Mouse (Mus musculus): ENCODE data around the gene 1700057G04Rik. TPM values are rescaled to one million over a fixed set of nuclear protein-coding genes. Genes with fewer than 3 reads are reported as not detected.

The 1700057G04Rik gene
- total and polyA plus RNA-seq, 2 experiments = not detected

GRCm38 (mm10) chr9:92292169-92292568 is 17.0 kb upstream of the 1700057G04Rik start:
- Histone ChIP-seq H3K36me3 (ENCODE audit: control insufficient read depth, insufficient read depth, low read length) (peaks cover 23% of the 10 kb centered on the region), H3K27me3 (ENCODE audit: control insufficient read depth, insufficient read depth, low read length) (no peaks in the 10 kb centered on the region), H3K79me2 (ENCODE audit: control insufficient read depth, insufficient read depth, low read length) (no peaks in the 10 kb centered on the region), H3K9ac (ENCODE audit: low read depth, low read length) (no peak overlapping the region), H3K4me1 (ENCODE audit: control insufficient read depth, insufficient read depth, low read length) (no peaks in the 10 kb centered on the region), H3K27ac (replicated peaks; ENCODE audit: insufficient read depth, low read depth, low read length) (no peak overlapping the region), H3K4me3 (ENCODE audit: insufficient read depth, low read depth, low read length) (no peak overlapping the region)
- DNase-seq (ENCODE audit: extremely low read depth, low read depth, low spot score) = no peak
- TF ChIP-seq CTCF (IDR thresholded peaks at IDR 0.05; ENCODE audit: low read depth, low read length) = no peak
- no peak for TF ChIP-seq POLR2A (IDR thresholded peaks at IDR 0.05; ENCODE audit: extremely low read depth, insufficient read depth, low read length)
- 85% methylated on average over 2 of the region's 2 CpGs for WGBS

DNA sequence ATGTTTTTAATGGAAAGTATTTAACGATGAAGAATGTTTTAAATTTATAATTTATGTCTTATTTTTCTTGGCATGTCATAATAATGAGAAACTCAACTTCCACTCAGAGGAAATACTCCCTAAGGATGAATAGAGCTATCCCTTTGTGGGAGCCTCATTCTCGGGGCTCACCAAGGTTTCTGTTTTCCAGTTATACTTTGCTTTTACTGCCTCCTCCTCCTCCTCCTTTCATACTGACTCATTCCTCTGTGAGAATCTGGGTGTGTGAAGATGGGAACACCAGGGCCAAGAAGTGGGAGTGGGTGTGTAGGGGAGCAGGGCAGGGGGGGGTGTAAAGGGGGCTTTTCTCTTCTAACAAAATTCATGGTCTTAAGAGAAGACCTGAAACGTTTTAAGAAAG is 16.3 kb upstream of the 1700057G04Rik start:
- no peaks in the 10 kb centered on the region for H3K4me1 ChIP-seq (ENCODE audit: control insufficient read depth, insufficient read depth, low read length)
- H3K27me3 ChIP-seq (ENCODE audit: control insufficient read depth, insufficient read depth, low read length) = no peaks in the 10 kb centered on the region
- H3K9ac ChIP-seq (ENCODE audit: low read depth, low read length) = no peak overlapping the region
- WGBS = 85% methylated on average over 3 of the region's 3 CpGs
- no peak for DNase-seq (ENCODE audit: extremely low read depth, low read depth, low spot score)
- peaks cover 19% of the 10 kb centered on the region for H3K36me3 ChIP-seq (ENCODE audit: control insufficient read depth, insufficient read depth, low read length)
- no peak overlapping the region for H3K27ac ChIP-seq (replicated peaks; ENCODE audit: insufficient read depth, low read depth, low read length)
- H3K4me3 ChIP-seq (ENCODE audit: insufficient read depth, low read depth, low read length) = no peak overlapping the region
- no peak for TF ChIP-seq POLR2A (IDR thresholded peaks at IDR 0.05; ENCODE audit: extremely low read depth, insufficient read depth, low read length)
- no peak for TF ChIP-seq CTCF (IDR thresholded peaks at IDR 0.05; ENCODE audit: low read depth, low read length)
- no peaks in the 10 kb centered on the region for H3K79me2 ChIP-seq (ENCODE audit: control insufficient read depth, insufficient read depth, low read length)

- Histone ChIP-seq H3K79me2 (ENCODE audit: control insufficient read depth, insufficient read depth, low read length) (no peaks in the 10 kb centered on the region), H3K4me3 (ENCODE audit: insufficient read depth, low read depth, low read length) (no peak overlapping the region), H3K4me1 (ENCODE audit: control insufficient read depth, insufficient read depth, low read length) (no peaks in the 10 kb centered on the region), H3K9ac (ENCODE audit: low read depth, low read length) (no peak overlapping the region), H3K36me3 (ENCODE audit: control insufficient read depth, insufficient read depth, low read length) (peaks cover 13% of the 10 kb centered on the region), H3K27me3 (ENCODE audit: control insufficient read depth, insufficient read depth, low read length) (no peaks in the 10 kb centered on the region), H3K27ac (replicated peaks; ENCODE audit: insufficient read depth, low read depth, low read length) (no peak overlapping the region)
- DNase-seq (ENCODE audit: extremely low read depth, low read depth, low spot score) = no peak
- 87% methylated on average over 2 of the region's 2 CpGs for WGBS
- TF ChIP-seq POLR2A (IDR thresholded peaks at IDR 0.05; ENCODE audit: extremely low read depth, insufficient read depth, low read length) (no peak), CTCF (IDR thresholded peaks at IDR 0.05; ENCODE audit: low read depth, low read length) (no peak)
Observed at GRCm38 (mm10) chr9:92293560-92294548, 15.3 kb upstream of the 1700057G04Rik start.

- H3K4me1 ChIP-seq (ENCODE audit: control insufficient read depth, insufficient read depth, low read length) = no peaks in the 10 kb centered on the region
- 82% methylated on average over 1 of the region's 1 CpGs for WGBS
- no peak for DNase-seq (ENCODE audit: extremely low read depth, low read depth, low spot score)
- peaks cover 2% of the 10 kb centered on the region; the same call in 1 of the 2 replicates for H3K36me3 ChIP-seq (ENCODE audit: control insufficient read depth, insufficient read depth, low read length)
- no peaks in the 10 kb centered on the region for H3K27me3 ChIP-seq (ENCODE audit: control insufficient read depth, insufficient read depth, low read length)
- H3K27ac ChIP-seq (replicated peaks; ENCODE audit: insufficient read depth, low read depth, low read length) = no peak overlapping the region
- no peaks in the 10 kb centered on the region for H3K79me2 ChIP-seq (ENCODE audit: control insufficient read depth, insufficient read depth, low read length)
- H3K9ac ChIP-seq (ENCODE audit: low read depth, low read length) = no peak overlapping the region
- no peak overlapping the region for H3K4me3 ChIP-seq (ENCODE audit: insufficient read depth, low read depth, low read length)
- TF ChIP-seq POLR2A (IDR thresholded peaks at IDR 0.05; ENCODE audit: extremely low read depth, insufficient read depth, low read length) (no peak), CTCF (IDR thresholded peaks at IDR 0.05; ENCODE audit: low read depth, low read length) (no peak)
Observed at GRCm38 (mm10) chr9:92298288-92298687, 10.9 kb upstream of the 1700057G04Rik start.

- Histone ChIP-seq H3K27ac (replicated peaks; ENCODE audit: insufficient read depth, low read depth, low read length) (no peak overlapping the region), H3K79me2 (ENCODE audit: control insufficient read depth, insufficient read depth, low read length) (no peaks in the 10 kb centered on the region), H3K9ac (ENCODE audit: low read depth, low read length) (no peak overlapping the region), H3K4me3 (ENCODE audit: insufficient read depth, low read depth, low read length) (no peak overlapping the region), H3K4me1 (ENCODE audit: control insufficient read depth, insufficient read depth, low read length) (no peaks in the 10 kb centered on the region), H3K27me3 (ENCODE audit: control insufficient read depth, insufficient read depth, low read length) (no peaks in the 10 kb centered on the region), H3K36me3 (ENCODE audit: control insufficient read depth, insufficient read depth, low read length) (peaks cover 2% of the 10 kb centered on the region; the same call in 1 of the 2 replicates)
- DNase-seq (ENCODE audit: extremely low read depth, low read depth, low spot score) = no peak
- 34% methylated on average over 3 of the region's 3 CpGs for whole genome bisulfite sequencing
- no peak for TF ChIP-seq POLR2A (IDR thresholded peaks at IDR 0.05; ENCODE audit: extremely low read depth, insufficient read depth, low read length)
- no peak for TF ChIP-seq CTCF (IDR thresholded peaks at IDR 0.05; ENCODE audit: low read depth, low read length)
Observed at GRCm38 (mm10) chr9:92301213-92301612, 8.0 kb upstream of the 1700057G04Rik start.

GRCm38 (mm10) chr9:92305075-92305474 is 4.1 kb upstream of the 1700057G04Rik start:
- Histone ChIP-seq H3K36me3 (ENCODE audit: control insufficient read depth, insufficient read depth, low read length) (peaks cover 2% of the 10 kb centered on the region; the same call in 1 of the 2 replicates), H3K9ac (ENCODE audit: low read depth, low read length) (no peak overlapping the region), H3K27ac (replicated peaks; ENCODE audit: insufficient read depth, low read depth, low read length) (no peak overlapping the region), H3K4me1 (ENCODE audit: control insufficient read depth, insufficient read depth, low read length) (no peaks in the 10 kb centered on the region), H3K27me3 (ENCODE audit: control insufficient read depth, insufficient read depth, low read length) (no peaks in the 10 kb centered on the region), H3K4me3 (ENCODE audit: insufficient read depth, low read depth, low read length) (no peak overlapping the region), H3K79me2 (ENCODE audit: control insufficient read depth, insufficient read depth, low read length) (no peaks in the 10 kb centered on the region)
- DNase-seq (ENCODE audit: extremely low read depth, low read depth, low spot score) = no peak
- no peak for TF ChIP-seq CTCF (IDR thresholded peaks at IDR 0.05; ENCODE audit: low read depth, low read length)
- no peak for TF ChIP-seq POLR2A (IDR thresholded peaks at IDR 0.05; ENCODE audit: extremely low read depth, insufficient read depth, low read length)
- 80% methylated on average over 8 of the region's 8 CpGs for WGBS

Measured in liver, adult 2 months (tissue).